Mouse (Mus musculus): ENCODE measurements around the gene H2-K1.
A peak's percentile ranks its signal among the peaks of the same experiment; 100 is the strongest.

H2-K1 gene

GRCm38 (mm10) chr17:34000150-34000537 lies at the start of gene H2-K1:
TSS of gene H2-K1 (minus strand) at chr17:34000347.
- peak; percentile 81; the same call in 1 of the 2 replicates for ATAC-seq (ENCODE audit: insufficient number of reproducible peaks, low FRiP score, low TSS enrichment)

- ATAC-seq (ENCODE audit: insufficient number of reproducible peaks, low FRiP score, low TSS enrichment), result no peak
These were observed 47.4 kb upstream of the H2-K1 start for GRCm38 (mm10) chr17:34047404-34048050.

GRCm38 (mm10) chr17:34045941-34046340 lies 45.8 kb upstream of the H2-K1 start:
- ATAC-seq (ENCODE audit: insufficient number of reproducible peaks, low FRiP score, low TSS enrichment), result no peak

GRCm38 (mm10) chr17:34039562-34040450 lies 39.7 kb upstream of the H2-K1 start:
- ATAC-seq (ENCODE audit: insufficient number of reproducible peaks, low FRiP score, low TSS enrichment), result no peak

GRCm38 (mm10) chr17:34038878-34039561 lies 38.9 kb upstream of the H2-K1 start, which contains the start of gene Col11a2:
TSS of gene Col11a2 (plus strand) at chr17:34039437.
- no peak for ATAC-seq (ENCODE audit: insufficient number of reproducible peaks, low FRiP score, low TSS enrichment)

- no peak for ATAC-seq (ENCODE audit: insufficient number of reproducible peaks, low FRiP score, low TSS enrichment)
These were observed 38.3 kb upstream of the H2-K1 start for GRCm38 (mm10) chr17:34038440-34038839.

GRCm38 (mm10) chr17:34037241-34037640 lies 37.1 kb upstream of the H2-K1 start:
- no peak for ATAC-seq (ENCODE audit: insufficient number of reproducible peaks, low FRiP score, low TSS enrichment)

GRCm38 (mm10) chr17:34036647-34037046 lies 36.5 kb upstream of the H2-K1 start:
- ATAC-seq (ENCODE audit: insufficient number of reproducible peaks, low FRiP score, low TSS enrichment), result no peak

- ATAC-seq (ENCODE audit: insufficient number of reproducible peaks, low FRiP score, low TSS enrichment), result no peak
These were observed 35.4 kb upstream of the H2-K1 start for GRCm38 (mm10) chr17:34035517-34035916.

GRCm38 (mm10) chr17:34034064-34034463 lies 33.9 kb upstream of the H2-K1 start:
- ATAC-seq (ENCODE audit: insufficient number of reproducible peaks, low FRiP score, low TSS enrichment), result no peak

GRCm38 (mm10) chr17:34033441-34033840 lies 33.3 kb upstream of the H2-K1 start:
- ATAC-seq (ENCODE audit: insufficient number of reproducible peaks, low FRiP score, low TSS enrichment), result no peak

- no peak for ATAC-seq (ENCODE audit: insufficient number of reproducible peaks, low FRiP score, low TSS enrichment)
These were observed 32.7 kb upstream of the H2-K1 start for GRCm38 (mm10) chr17:34032806-34033205.

GRCm38 (mm10) chr17:34032174-34032632 lies 32.1 kb upstream of the H2-K1 start:
- ATAC-seq (ENCODE audit: insufficient number of reproducible peaks, low FRiP score, low TSS enrichment), result no peak

- ATAC-seq (ENCODE audit: insufficient number of reproducible peaks, low FRiP score, low TSS enrichment), result peak; percentile 72
These were observed 31.5 kb upstream of the H2-K1 start, which contains the start of the genes Slc39a7 and Rxrb for GRCm38 (mm10) chr17:34031465-34032173. TSS of gene Slc39a7 (minus strand) at chr17:34031682. TSS of gene Rxrb (plus strand) at chr17:34031812.

- no peak for ATAC-seq (ENCODE audit: insufficient number of reproducible peaks, low FRiP score, low TSS enrichment)
These were observed 30.7 kb upstream of the H2-K1 start for GRCm38 (mm10) chr17:34030861-34031326.

- no peak for ATAC-seq (ENCODE audit: insufficient number of reproducible peaks, low FRiP score, low TSS enrichment)
These were observed 29.9 kb upstream of the H2-K1 start for GRCm38 (mm10) chr17:34029890-34030595.

- ATAC-seq (ENCODE audit: insufficient number of reproducible peaks, low FRiP score, low TSS enrichment), result no peak
These were observed 29.2 kb upstream of the H2-K1 start for GRCm38 (mm10) chr17:34029150-34029889.

GRCm38 (mm10) chr17:34028501-34029149 lies 28.5 kb upstream of the H2-K1 start:
- ATAC-seq (ENCODE audit: insufficient number of reproducible peaks, low FRiP score, low TSS enrichment), result no peak

Measured in cerebellum, adult (tissue).